Mouse (Mus musculus): Measurements from ENCODE around the gene Mctp2. TPM values are rescaled to one million over a fixed set of nuclear protein-coding genes. Genes with fewer than 3 reads are reported as not detected.

The Mctp2 gene
- total RNA-seq, 2 experiments from 2014 or later: 0.11 to 0.26 TPM

- DNase-seq: peak; percentile 38
Observed at GRCm38 (mm10) chr7:72165726-72166701, 140.4 kb downstream of the Mctp2 start.

GRCm38 (mm10) chr7:72162256-72162655 is 144.2 kb downstream of the Mctp2 start:
- DNase-seq: no peak

- DNase-seq: no peak
Observed at GRCm38 (mm10) chr7:72159513-72160063, 146.8 kb downstream of the Mctp2 start.

GRCm38 (mm10) chr7:72150799-72151708 is 155.4 kb downstream of the Mctp2 start:
- DNase-seq: no peak

GRCm38 (mm10) chr7:72149073-72149472 is 157.3 kb downstream of the Mctp2 start:
- DNase-seq: no peak

- DNase-seq: no peak
Observed at GRCm38 (mm10) chr7:72146849-72147248, 159.6 kb downstream of the Mctp2 start.

GRCm38 (mm10) chr7:72145726-72146520 is 160.5 kb downstream of the Mctp2 start:
- DNase-seq: no peak

GRCm38 (mm10) chr7:72138701-72139100 is 167.7 kb downstream of the Mctp2 start:
- no peak for DNase-seq

GRCm38 (mm10) chr7:72120986-72121385 is 185.4 kb downstream of the Mctp2 start:
- DNase-seq: no peak

GRCm38 (mm10) chr7:72119713-72120112 is 186.7 kb downstream of the Mctp2 start:
- no peak for DNase-seq

GRCm38 (mm10) chr7:72117376-72118077 is 188.9 kb downstream of the Mctp2 start:
- no peak for DNase-seq

GRCm38 (mm10) chr7:72115073-72115472 is 191.3 kb downstream of the Mctp2 start:
- no peak for DNase-seq

- DNase-seq: no peak
Observed at GRCm38 (mm10) chr7:72110578-72110977, 195.8 kb downstream of the Mctp2 start.

- DNase-seq: no peak
Observed at GRCm38 (mm10) chr7:72108639-72109399, 197.6 kb downstream of the Mctp2 start.

GRCm38 (mm10) chr7:72104170-72104569 is 202.2 kb downstream of the Mctp2 start:
- DNase-seq: no peak

GRCm38 (mm10) chr7:72103654-72104053 is 202.8 kb downstream of the Mctp2 start:
- no peak for DNase-seq

- DNase-seq: no peak
Observed at GRCm38 (mm10) chr7:72100683-72101082, 205.7 kb downstream of the Mctp2 start.

- DNase-seq: no peak
Observed at GRCm38 (mm10) chr7:72098603-72099002, 207.8 kb downstream of the Mctp2 start.

- DNase-seq: no peak
Observed at GRCm38 (mm10) chr7:72096973-72097372, 209.4 kb downstream of the Mctp2 start.

- DNase-seq: no peak
Observed at GRCm38 (mm10) chr7:72096433-72096832, 210.0 kb downstream of the Mctp2 start.
